Mouse (Mus musculus) lung, embryonic 15.5 days (tissue): ENCODE data around the gene Ninj1. TPM values are rescaled to one million over a fixed set of nuclear protein-coding genes. Genes with fewer than 3 reads are reported as not detected.

ENCODE experiments used
- ATAC-seq: fragments of 200-750 bp; cut with Nextera tagmentation; 2 replicates; pipeline ENCODE4 v1.8.0; 2017; ENCODE audit warnings: moderate number of reproducible peaks, borderline replicate concordance; ENCODE audit not compliant: low FRiP score, low TSS enrichment; ENCODE audit errors: extremely low read depth
- H3K27ac ChIP-seq: fragments of 300-500 bp; sonication (generic); 2 replicates; pipeline ENCODE4 v1.5.1; 2015; ENCODE audit warnings: moderate library complexity, mild to moderate bottlenecking, inconsistent platforms
- H3K27me3 ChIP-seq: fragments of 300-500 bp; sonication (generic); 2 replicates; pipeline ENCODE4 v1.6.1; 2015; ENCODE audit warnings: inconsistent platforms
- H3K36me3 ChIP-seq: fragments of 300-500 bp; sonication (generic); 2 replicates; pipeline ENCODE4 v1.6.1; 2015; ENCODE audit warnings: inconsistent platforms
- H3K4me1 ChIP-seq: fragments of 300-500 bp; sonication (generic); 2 replicates; pipeline ENCODE4 v1.6.1; 2015; ENCODE audit warnings: inconsistent platforms
- H3K4me2 ChIP-seq: fragments of 300-500 bp; sonication (generic); 2 replicates; pipeline ENCODE4 v1.6.1; 2015; ENCODE audit warnings: inconsistent platforms, mild to moderate bottlenecking, moderate library complexity
- H3K4me3 ChIP-seq: fragments of 300-500 bp; sonication (generic); 2 replicates; pipeline ENCODE4 v1.5.1; 2015; ENCODE audit warnings: mild to moderate bottlenecking, inconsistent platforms
- H3K9ac ChIP-seq: fragments of 300-500 bp; sonication (generic); 2 replicates; pipeline ENCODE4 v1.6.1; 2015; ENCODE audit warnings: inconsistent platforms
- H3K9me3 ChIP-seq: fragments of 300-500 bp; sonication (generic); 2 replicates; pipeline ENCODE4 v1.6.1; 2016; ENCODE audit warnings: inconsistent platforms
- WGBS: fragments of 180-500 bp; shearing (Covaris S2); methylation state at CpG from one replicate; pipeline ENCODE4 v1.1.7; 2015; 5-methylcytosine and 5-hydroxymethylcytosine counted together
- polyA plus RNA-seq: library from polyadenylated mRNA; unstranded; fragments of >200 nt; fragmentation: Nextera tagmentation; extraction: Ambion mirVana; gene quantifications from 2 replicates; pipeline ENCODE4 v1.2.1, GENCODE M21; 2015

The Ninj1 gene
- polyA plus RNA-seq, result 44.5 and 45.1 TPM in 2 replicates

DNA sequence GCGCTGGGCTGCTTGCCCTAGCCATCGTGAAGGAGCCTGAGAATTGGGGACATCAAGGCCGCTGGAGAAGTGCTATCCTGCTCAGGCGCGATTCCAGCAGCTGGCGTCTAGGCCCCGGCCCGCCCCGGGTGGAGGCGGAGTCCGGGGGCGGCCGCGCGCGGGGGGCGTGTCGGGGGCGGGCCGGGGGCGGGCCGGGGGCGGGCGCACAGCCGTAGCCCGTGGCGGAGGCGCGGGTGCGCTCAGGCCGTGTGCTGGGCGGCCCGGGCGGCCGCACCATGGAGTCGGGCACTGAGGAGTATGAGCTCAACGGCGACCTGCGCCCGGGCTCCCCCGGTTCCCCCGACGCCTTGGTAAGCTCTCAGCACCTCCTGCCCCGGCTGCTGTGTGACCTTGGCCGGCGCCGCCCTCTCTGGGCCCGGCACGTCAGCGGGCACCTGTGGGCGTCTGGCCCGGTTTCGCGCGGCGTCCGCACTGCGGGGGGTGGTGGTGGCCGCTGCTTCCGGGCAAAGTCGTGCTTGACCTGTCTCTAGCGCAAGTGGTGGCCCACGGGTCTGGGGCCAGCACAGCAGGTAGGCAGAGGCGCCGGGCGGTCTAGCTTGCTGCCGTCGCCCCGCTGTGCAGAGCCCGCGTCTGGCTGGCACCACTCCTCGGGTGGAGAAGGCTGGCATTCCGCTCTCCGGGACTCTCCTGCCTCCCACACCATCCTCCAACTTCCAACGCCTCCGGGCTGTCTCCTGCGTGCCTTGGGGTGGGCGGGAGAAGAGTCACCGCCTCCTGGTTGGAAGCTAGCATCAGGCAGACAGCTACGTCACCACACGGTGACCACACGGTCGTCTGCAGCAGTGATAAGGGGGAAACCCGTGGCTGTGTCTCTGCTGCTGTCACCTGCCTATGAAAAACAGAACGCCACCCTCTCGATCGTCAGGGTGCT, at the start of gene Ninj1:
Gene Ninj1, plus strand, starts transcription at position 198 of the 931 bp plus-strand sequence.
- Histone ChIP-seq H3K36me3 (no peaks in the 10 kb centered on the region), H3K9ac (peak within 1 kb of the TSS; percentile 62), H3K27me3 (no peaks in the 10 kb centered on the region), H3K4me3 (peak within 1 kb of the TSS; percentile 86), H3K4me2 (peak within 1 kb of the TSS; percentile 99), H3K4me1 (peaks cover 42% of the 10 kb centered on the region), H3K9me3 (no peaks in the 10 kb centered on the region), H3K27ac (peak within 1 kb of the TSS; percentile 71)
- under 1% methylated on average over 87 of the region's 87 CpGs for WGBS
- ATAC-seq, result peak; percentile 93

DNA sequence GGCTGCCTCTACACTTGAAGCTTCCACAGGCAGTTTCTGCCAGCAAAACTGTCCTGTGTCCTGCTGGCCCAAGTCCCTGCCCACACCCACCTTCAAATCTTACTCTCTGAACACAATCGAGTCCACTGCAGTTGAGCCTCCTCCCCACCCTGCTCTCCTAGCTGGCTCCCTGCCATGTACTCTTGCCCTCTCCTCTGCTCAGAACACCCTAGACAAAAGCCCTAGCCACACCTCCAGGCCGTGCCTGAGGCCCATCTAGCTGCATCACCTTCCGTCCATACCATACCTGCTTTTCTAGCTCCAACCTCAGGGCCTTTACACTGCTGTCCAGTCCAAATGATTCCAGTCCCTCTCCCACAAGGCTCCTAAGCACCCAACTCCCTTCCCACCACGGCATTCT, 46.7 kb upstream of the Ninj1 start:
- peak; percentile 70 for ATAC-seq
- no peaks in the 10 kb centered on the region for H3K9me3 ChIP-seq
- peaks cover 14% of the 10 kb centered on the region for H3K27me3 ChIP-seq
- peaks cover 19% of the 10 kb centered on the region; the same call in 1 of the 2 replicates for H3K4me1 ChIP-seq
- H3K9ac ChIP-seq, result no peak overlapping the region
- 46% methylated on average over 4 of the region's 4 CpGs for WGBS
- no peak overlapping the region for H3K27ac ChIP-seq
- no peak overlapping the region for H3K4me3 ChIP-seq
- H3K4me2 ChIP-seq, result no peak overlapping the region
- H3K36me3 ChIP-seq, result no peaks in the 10 kb centered on the region

DNA sequence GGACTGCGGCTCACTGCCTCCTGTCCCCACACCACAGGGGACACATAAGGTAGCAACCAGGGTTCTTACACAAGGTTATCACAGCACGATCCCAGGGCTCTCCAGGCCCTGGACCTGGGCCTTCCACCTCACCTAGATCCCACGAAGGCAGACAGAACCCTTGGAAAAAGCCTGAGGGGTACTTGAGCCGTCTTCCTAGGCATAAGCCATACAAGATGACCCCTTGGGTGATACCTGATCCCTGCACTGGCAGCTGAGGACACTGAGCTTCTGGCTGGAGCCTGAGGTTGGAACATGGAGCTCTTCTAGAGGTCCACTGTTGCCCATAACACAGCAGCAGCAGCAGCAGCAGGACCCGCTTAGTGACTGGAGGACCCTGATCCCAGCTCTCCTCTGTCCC, 44.9 kb upstream of the Ninj1 start:
- Histone ChIP-seq H3K9me3 (no peaks in the 10 kb centered on the region), H3K27me3 (peaks cover 32% of the 10 kb centered on the region), H3K4me2 (no peak overlapping the region), H3K4me1 (peaks cover 25% of the 10 kb centered on the region; the same call in 1 of the 2 replicates), H3K9ac (no peak overlapping the region), H3K4me3 (no peak overlapping the region), H3K27ac (no peak overlapping the region), H3K36me3 (no peaks in the 10 kb centered on the region)
- WGBS, result 75% methylated on average over 5 of the region's 5 CpGs
- ATAC-seq, result no peak

DNA sequence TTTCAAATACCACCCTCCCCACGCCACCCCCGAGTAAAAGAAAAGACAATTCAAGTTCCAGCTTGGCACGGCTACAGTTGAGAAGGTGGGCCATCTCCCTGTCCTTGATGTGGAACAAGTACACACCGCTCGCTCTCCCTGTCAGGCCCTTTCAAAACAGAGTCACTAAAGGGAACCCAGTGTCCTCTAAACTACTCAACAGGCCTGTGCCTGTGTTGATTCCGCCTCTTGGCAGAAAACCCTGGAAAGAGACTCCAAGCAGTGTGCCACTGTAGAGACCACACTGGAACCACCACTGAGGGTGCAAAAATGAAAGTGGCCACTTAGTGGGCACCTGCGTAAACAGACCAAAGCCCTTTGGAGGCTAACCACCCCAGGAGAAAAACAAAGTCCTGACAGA, 44.0 kb upstream of the Ninj1 start:
- WGBS, result 74% methylated on average over 7 of the region's 7 CpGs
- Histone ChIP-seq H3K27me3 (peaks cover 42% of the 10 kb centered on the region), H3K4me1 (peaks cover 32% of the 10 kb centered on the region; the same call in 1 of the 2 replicates), H3K9me3 (no peaks in the 10 kb centered on the region), H3K9ac (no peak overlapping the region), H3K27ac (no peak overlapping the region), H3K36me3 (no peaks in the 10 kb centered on the region), H3K4me3 (no peak overlapping the region), H3K4me2 (no peak overlapping the region)
- ATAC-seq, result no peak

DNA sequence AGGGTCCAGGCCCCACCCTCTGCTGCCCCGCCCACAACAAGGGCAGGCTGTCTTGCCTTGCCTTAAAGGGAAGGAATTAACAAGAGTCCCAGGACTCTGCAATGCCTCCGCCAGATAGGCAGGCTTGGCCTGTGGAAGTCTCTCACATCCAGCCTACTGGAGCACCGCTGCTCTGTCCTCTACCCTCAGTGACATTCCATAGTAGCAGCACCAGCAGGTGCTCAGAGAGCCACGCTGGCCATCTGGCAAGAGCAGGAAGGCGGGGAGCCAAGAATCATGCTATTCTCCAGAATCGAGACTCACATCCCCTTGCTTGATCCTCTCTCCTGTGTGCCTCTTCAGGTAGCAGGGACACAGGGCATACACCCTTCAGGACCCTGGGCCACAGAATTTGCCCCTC, 42.8 kb upstream of the Ninj1 start:
- Histone ChIP-seq H3K9ac (no peak overlapping the region), H3K36me3 (no peaks in the 10 kb centered on the region), H3K9me3 (no peaks in the 10 kb centered on the region), H3K4me1 (peaks cover 32% of the 10 kb centered on the region; the same call in 1 of the 2 replicates), H3K27ac (no peak overlapping the region), H3K27me3 (peaks cover 53% of the 10 kb centered on the region), H3K4me2 (no peak overlapping the region), H3K4me3 (no peak overlapping the region)
- 41% methylated on average over 6 of the region's 6 CpGs for WGBS
- ATAC-seq, result no peak

DNA sequence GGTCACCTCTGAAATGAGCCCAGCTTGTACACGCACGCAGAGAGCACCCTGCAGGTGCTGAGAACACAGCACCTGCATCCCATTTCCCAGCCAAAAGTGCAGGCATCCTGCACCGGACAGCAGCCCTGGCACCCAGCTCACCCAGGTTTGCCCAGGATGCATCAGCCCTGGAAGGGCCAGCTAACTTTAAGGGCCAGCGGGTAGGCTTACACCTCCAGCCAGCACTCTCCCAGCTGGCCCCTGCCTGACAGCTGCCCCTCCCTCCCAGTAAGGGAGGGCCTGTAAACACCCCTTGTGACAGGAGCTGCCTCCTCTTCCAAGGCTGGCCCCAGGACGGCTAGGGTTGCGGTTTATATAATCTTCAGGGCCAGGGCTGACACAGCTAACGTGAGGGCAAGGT, 41.9 kb upstream of the Ninj1 start:
- no peak overlapping the region for H3K4me2 ChIP-seq
- H3K4me1 ChIP-seq, result peaks cover 28% of the 10 kb centered on the region; the same call in 1 of the 2 replicates
- ATAC-seq, result no peak
- H3K27ac ChIP-seq, result no peak overlapping the region
- 53% methylated on average over 7 of the region's 7 CpGs for WGBS
- H3K9ac ChIP-seq, result no peak overlapping the region
- no peak overlapping the region for H3K4me3 ChIP-seq
- H3K27me3 ChIP-seq, result peaks cover 62% of the 10 kb centered on the region
- H3K36me3 ChIP-seq, result no peaks in the 10 kb centered on the region
- H3K9me3 ChIP-seq, result no peaks in the 10 kb centered on the region

DNA sequence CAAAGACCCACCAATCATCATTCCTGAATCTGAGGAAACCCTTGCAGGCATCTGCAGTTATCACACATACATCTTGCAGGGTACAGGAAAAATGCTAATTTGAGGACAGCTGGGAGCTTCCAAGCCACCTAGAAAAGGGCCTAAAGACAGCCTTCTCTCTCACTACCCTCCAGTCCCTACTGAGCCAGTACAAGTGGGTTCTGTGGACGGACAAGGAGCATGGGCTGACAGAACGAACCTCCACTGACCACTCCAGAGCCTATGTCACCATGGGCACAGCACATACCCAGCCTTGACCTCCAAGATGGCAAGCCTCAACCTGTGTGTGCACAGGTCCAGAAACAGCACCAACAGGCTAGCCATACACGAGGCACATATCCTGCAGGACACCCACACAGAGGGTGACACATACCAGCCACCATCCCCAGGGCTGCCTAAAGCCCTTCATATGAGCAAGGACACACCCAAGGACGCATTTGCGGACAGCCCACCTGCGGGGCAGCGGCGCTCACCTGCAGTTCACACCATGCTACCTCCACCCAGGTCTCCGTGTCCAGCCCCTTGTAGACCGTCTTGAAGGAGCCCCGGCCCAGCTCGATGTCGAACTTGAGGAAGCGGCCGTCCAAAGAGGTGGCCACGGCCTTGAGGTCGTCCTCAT, 41.1 kb upstream of the Ninj1 start:
- H3K27ac ChIP-seq, result no peak overlapping the region
- peak overlapping the region; percentile 96 for H3K4me2 ChIP-seq
- H3K4me1 ChIP-seq, result peaks cover 20% of the 10 kb centered on the region; the same call in 1 of the 2 replicates
- WGBS, result 17% methylated on average over 17 of the region's 17 CpGs
- no peaks in the 10 kb centered on the region for H3K36me3 ChIP-seq
- no peak for ATAC-seq
- H3K9ac ChIP-seq, result no peak overlapping the region
- no peaks in the 10 kb centered on the region for H3K9me3 ChIP-seq
- H3K4me3 ChIP-seq, result peak overlapping the region; percentile 62
- peaks cover 65% of the 10 kb centered on the region for H3K27me3 ChIP-seq

DNA sequence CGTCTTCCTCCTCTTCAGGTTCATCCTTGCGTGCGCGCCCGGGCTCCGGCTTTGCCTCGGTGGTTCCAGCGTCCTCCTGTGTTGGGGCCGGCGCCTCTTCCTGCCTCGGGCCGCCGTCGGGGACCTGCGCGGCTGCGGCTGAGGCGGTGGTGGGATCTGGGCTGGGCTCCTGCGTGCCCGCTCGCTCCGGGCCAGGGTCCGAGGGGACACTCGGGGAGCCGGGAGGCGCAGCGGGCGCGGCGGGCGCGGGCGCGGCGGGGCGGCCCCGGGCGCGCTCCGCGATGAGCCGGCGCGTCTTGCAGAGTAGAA, 40.6 kb upstream of the Ninj1 start:
- H3K4me1 ChIP-seq, result peaks cover 20% of the 10 kb centered on the region; the same call in 1 of the 2 replicates
- H3K27ac ChIP-seq, result no peak overlapping the region
- H3K4me3 ChIP-seq, result peak overlapping the region; percentile 62
- peak overlapping the region; percentile 45; the same call in 1 of the 2 replicates for H3K9ac ChIP-seq
- WGBS, result 3% methylated on average over 44 of the region's 44 CpGs
- H3K27me3 ChIP-seq, result peaks cover 65% of the 10 kb centered on the region
- H3K36me3 ChIP-seq, result no peaks in the 10 kb centered on the region
- H3K4me2 ChIP-seq, result peak overlapping the region; percentile 96
- H3K9me3 ChIP-seq, result no peaks in the 10 kb centered on the region
- ATAC-seq, result peak; percentile 12; the same call in 1 of the 2 replicates

DNA sequence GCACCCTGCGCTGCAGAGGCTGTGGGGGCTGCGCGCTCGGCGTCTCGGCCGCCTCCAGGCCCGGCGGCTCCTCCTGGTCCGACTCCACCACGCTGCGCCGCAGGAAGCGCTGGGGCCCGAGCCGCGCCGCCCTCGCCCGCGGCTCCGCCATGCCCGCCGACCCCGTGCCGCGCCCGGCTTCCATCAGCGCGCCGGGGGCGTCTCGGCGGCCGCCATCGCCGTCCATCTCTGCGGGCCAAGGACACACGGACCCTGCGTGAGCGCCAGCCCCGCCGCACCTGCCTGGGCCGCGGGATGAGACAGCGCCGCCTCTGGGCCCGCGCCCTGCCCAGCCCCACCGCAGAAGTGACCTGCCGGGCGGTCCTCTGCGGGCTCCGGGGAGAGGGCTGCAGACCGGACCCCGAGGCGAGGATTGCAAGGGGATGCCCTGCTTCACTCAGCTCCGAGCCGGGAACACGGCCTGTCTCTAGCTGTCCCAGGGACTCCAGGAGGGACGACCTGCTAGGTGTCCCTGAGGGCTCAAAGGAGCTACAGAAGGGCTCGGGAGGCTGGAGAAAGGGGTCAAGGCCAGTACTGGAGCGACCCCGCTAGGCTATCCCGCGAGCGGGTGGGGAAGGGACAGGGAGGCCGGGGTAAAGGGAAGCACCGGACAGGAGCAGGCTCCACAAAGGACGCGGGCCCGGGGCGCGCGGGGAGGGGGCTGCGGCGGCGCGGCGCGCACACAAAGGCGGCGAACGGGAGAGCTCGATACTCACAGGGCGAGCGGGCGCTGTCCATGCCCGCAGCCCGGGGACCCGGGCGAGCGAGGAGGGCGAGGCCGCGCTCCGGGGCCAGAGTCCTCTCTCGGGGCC, 40.1 kb upstream of the Ninj1 start:
- Histone ChIP-seq H3K27me3 (peaks cover 65% of the 10 kb centered on the region), H3K4me3 (peak overlapping the region; percentile 62), H3K36me3 (no peaks in the 10 kb centered on the region), H3K4me2 (peak overlapping the region; percentile 96), H3K4me1 (peaks cover 20% of the 10 kb centered on the region; the same call in 1 of the 2 replicates), H3K9ac (peak overlapping the region; percentile 45), H3K27ac (no peak overlapping the region), H3K9me3 (no peaks in the 10 kb centered on the region)
- peak; percentile 61 for ATAC-seq
- WGBS, result under 1% methylated on average over 98 of the region's 98 CpGs

DNA sequence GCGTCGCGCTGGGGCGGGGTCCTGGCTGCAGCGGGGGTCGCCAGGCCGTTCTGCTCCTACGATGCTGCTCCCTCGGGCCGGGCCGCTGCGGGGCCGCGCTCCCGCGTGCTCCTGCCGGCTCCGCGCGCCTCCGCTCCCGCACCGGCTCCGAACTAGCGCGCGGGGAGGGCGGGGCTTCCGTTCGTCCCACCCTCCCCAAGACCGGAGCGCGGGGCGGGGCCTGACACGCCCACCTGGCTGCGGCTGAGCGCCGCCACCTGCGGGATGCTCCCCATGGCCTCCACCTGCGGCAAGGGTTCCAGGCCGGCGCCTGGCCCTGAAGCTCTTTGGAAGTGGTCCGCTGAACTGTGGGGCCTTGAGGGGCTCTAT, 39.4 kb upstream of the Ninj1 start, which contains the start of gene Wnk2:
Gene Wnk2, minus strand, starts transcription at position 157 of the 369 bp plus-strand sequence.
- peak within 1 kb of the TSS; percentile 45 for H3K9ac ChIP-seq
- H3K4me1 ChIP-seq, result peaks cover 20% of the 10 kb centered on the region; the same call in 1 of the 2 replicates
- no peak within 1 kb of the TSS for H3K27ac ChIP-seq
- WGBS, result 1% methylated on average over 28 of the region's 43 CpGs
- peak within 1 kb of the TSS; percentile 62 for H3K4me3 ChIP-seq
- H3K9me3 ChIP-seq, result no peaks in the 10 kb centered on the region
- ATAC-seq, result peak; percentile 68
- H3K36me3 ChIP-seq, result no peaks in the 10 kb centered on the region
- H3K27me3 ChIP-seq, result peaks cover 65% of the 10 kb centered on the region
- peak within 1 kb of the TSS; percentile 96 for H3K4me2 ChIP-seq

DNA sequence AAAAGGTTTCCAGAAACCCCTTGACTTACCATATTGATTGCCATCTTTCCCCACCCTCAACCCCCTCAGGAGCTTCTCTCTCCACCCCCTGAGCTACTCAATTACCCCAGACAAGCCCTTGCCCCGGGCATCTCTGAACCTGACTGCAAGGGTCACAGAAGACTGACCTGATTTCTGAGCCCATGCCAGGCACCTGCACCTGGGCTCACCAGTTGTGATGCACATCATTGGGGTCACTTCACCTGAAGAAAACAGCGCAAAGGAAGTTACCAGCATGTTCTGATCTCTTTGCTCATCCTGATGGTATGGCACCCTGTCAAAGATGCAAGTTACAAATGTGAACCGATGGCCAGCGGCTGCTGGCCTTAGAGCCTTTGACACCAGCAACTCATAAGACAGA, 38.6 kb upstream of the Ninj1 start:
- no peak overlapping the region for H3K4me3 ChIP-seq
- peaks cover 20% of the 10 kb centered on the region; the same call in 1 of the 2 replicates for H3K4me1 ChIP-seq
- H3K4me2 ChIP-seq, result no peak overlapping the region
- H3K36me3 ChIP-seq, result no peaks in the 10 kb centered on the region
- H3K9ac ChIP-seq, result no peak overlapping the region
- H3K9me3 ChIP-seq, result no peaks in the 10 kb centered on the region
- WGBS, result 77% methylated on average over 4 of the region's 4 CpGs
- peaks cover 65% of the 10 kb centered on the region for H3K27me3 ChIP-seq
- H3K27ac ChIP-seq, result no peak overlapping the region
- ATAC-seq, result no peak
